Mouse (Mus musculus): ENCODE measurements at regions not wholly inside any gene's neighbourhood (a gene's known extent, or its start where the extent isn't known, plus 50 kb on each side); places are given as distances from the start of the nearest gene placed in this dataset.

- ATAC-seq (replicated peaks; ENCODE audit: low FRiP score, poor library complexity, severe bottlenecking), result no peak
Measured at GRCm38 (mm10) chr2:128331275-128331674, 205.4 kb downstream of the Bcl2l11 start.

DNA sequence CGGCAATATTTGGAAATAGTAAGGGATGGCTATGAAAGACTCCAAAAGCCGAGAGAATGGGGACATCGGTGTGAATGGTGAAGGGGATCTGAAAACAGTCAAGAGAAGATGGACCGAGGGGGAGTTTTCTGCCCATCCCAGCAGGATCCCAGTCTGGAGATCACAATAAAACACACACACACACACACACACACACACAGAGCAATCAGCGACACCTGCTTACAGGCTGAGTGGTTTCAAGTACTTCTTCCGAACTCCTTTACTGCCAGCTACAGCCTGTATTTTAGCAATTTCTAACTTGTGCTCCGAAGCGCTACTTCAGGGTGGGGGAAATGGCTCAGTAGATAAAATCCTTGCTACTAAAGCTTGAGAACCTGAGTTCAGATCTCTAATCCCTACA is 205.8 kb downstream of the Bcl2l11 start:
- ATAC-seq (replicated peaks; ENCODE audit: low FRiP score, poor library complexity, severe bottlenecking), result no peak

DNA sequence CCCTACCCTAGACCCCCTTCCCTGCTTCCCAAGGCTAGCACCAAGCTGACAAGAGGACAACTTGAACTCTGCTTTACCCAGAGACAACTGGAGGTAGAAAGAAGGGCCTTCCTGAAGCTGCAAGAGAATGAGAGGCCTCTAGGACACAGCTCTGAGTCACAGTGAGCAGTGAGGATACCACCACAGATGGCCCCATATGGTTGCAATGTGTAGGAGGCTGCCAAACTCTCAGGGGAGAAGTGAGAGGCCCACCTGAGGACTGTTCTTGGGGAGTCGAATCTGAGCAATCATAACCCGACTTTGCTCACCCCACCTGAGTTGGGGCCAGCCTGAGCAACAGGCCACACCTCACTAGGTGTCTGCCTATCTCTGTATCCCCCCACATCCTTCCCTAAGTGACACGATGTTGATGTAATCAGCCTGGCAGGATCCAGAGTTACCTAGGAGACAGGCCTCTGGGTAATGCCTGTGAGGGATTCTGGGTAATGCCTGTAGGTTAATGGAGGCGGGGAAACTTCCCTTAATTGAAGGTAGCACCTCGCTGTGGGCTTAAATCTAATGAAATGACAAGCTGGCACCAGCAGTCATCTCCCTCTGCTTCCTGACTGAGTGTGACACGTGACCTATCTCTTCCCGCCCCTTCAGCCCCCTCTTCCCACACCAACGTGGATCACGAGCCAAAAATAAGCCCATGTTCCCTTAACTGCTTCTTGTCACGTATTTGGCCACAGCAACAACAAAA is 207.7 kb downstream of the Bcl2l11 start:
- no peak for ATAC-seq (replicated peaks; ENCODE audit: low FRiP score, poor library complexity, severe bottlenecking)

DNA sequence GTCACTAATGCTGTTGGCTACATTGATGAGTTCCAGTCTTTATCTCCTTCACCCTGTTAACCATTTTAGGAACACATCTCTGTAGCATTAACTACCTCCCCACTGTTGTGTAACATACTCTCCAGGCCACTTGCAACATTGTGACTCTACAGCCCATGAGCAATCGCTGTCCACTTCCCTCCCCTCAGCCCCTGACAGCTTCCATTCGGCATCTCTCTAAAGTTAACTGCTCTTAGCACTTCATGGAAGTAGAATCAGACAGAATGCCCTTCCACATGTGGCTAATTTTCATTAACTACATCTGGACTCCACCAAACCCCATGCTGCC is 208.3 kb downstream of the Bcl2l11 start:
- ATAC-seq (replicated peaks; ENCODE audit: low FRiP score, poor library complexity, severe bottlenecking), result no peak

DNA sequence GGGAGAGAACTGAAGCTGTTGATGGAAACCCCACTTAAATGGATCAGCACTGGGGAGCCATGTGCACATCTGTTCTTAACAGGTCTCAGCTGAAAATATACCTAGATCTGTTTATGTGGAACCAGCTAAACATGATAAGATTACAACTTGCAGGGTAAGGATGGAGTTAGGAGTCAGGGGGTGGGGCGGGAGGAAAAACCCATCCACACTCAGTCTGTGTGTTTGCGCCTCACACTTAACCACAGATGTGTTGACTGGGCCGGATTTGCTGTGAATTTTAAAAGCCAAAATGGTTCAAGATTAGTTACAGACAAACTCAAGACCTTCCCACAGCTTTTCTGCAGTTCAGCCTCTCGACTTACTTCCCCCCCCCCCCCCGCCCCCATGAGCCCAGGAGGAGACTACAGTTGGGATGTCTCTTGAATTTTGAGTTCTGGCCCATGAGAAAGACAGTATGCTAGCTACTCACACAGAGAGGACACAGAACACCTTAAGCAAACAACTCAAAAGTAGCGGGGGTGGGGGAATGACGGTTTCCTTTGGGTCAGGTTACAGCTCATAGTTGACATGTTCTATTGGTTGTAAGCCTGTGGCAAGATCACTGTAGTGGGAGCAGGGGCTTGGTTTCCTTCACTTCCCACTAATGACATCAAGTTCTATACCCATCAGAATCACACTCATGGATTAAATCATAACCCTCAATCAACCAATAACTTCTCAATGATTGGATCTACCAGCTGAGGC is 209.1 kb downstream of the Bcl2l11 start:
- ATAC-seq (replicated peaks; ENCODE audit: low FRiP score, poor library complexity, severe bottlenecking), result no peak

- no peak for ATAC-seq (replicated peaks; ENCODE audit: low FRiP score, poor library complexity, severe bottlenecking)
Measured at GRCm38 (mm10) chr2:128337192-128337591, 211.4 kb downstream of the Bcl2l11 start.

DNA sequence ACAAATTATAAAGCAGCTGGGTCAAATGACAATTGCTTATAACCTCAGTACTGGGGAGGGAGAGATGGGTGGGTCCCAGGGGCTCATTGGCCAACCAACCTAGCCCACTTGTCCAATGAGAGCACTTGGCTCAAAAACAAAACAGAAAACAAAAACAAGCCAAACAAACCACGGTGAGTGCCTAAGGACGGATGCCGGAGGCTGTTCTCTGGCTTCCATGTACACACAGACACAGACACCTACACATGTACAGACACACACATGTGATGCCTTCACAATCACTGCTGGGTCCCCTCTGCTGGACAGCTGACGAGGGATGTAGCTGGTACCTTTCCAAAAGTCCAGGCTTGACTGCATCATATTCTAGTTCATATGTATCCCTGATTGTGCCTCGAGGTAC is 212.0 kb downstream of the Bcl2l11 start:
- ATAC-seq (replicated peaks; ENCODE audit: low FRiP score, poor library complexity, severe bottlenecking), result no peak

GRCm38 (mm10) chr2:128338474-128338873 is 212.6 kb downstream of the Bcl2l11 start:
- ATAC-seq (replicated peaks; ENCODE audit: low FRiP score, poor library complexity, severe bottlenecking), result no peak

DNA sequence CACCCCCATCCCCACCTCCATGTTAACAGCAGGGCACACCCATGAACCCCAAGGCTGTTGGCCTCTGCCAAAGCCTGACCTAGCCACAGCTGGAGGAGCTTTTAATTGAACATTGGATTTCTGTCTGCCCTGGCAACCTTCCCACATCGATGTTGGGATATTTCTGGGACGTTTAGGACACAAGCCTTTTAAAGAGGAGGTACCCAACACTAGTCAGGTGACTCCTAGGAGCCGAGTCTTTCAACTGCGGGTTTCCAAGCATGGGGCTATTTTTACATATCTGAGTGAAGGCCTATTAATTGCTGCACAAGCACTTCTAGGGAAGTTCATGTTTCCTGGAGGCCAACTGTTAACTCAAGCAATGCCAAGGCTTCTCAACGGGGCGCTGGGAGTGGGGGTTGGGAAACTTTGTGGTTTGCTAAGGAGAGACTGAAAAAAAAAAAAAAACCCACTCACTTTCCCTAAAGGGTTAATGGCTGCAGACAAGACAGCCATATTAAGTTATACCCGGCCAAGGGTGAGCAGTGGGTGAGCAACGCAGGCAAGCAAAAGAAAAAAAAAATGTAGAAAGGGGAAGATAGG is 213.3 kb downstream of the Bcl2l11 start:
- ATAC-seq (replicated peaks; ENCODE audit: low FRiP score, poor library complexity, severe bottlenecking), result no peak

DNA sequence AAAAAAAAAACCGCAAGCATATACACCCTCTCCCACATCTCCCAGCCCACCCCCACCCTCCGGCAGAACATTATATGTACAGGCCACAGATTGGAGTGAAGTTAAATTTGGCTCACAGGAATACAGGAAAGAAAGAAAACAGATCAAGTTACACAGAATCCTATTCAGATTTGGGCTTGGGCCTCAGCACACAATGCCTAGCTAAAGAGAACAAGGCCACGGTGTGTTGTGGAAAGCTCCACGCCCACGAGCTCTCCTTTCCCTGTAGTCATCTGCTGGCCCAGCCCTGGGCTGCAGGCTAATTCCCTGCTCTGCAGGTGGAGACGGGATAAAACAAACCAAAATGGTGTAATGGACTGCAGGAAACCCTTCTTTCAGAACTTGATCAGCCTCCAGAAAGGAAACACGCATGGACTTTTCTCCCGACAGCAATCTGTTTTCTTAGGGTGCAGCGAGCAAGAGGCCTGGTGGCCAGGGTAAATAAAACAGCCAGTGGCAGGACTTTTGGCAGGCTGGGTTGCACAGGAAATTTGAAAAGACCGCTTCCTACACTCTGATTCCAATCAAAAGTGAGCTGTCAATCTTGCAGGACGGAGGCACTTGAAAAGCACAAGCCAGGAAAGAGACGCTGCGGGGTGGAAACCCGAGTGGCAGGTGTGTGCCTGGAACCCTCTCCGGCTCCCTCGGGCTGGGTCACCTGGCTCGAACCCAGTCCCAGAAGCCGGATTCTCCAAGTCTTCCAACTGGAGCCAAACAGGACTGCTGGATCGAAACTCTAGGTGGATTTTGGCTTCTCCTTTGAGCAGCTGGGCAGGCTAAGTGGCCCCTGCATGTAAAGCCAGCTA is 214.0 kb downstream of the Bcl2l11 start:
- ATAC-seq (replicated peaks; ENCODE audit: low FRiP score, poor library complexity, severe bottlenecking), result no peak

GRCm38 (mm10) chr2:128340631-128341240 is 214.9 kb downstream of the Bcl2l11 start:
- no peak for ATAC-seq (replicated peaks; ENCODE audit: low FRiP score, poor library complexity, severe bottlenecking)

- ATAC-seq (replicated peaks; ENCODE audit: low FRiP score, poor library complexity, severe bottlenecking), result no peak
Measured at GRCm38 (mm10) chr2:128342212-128342611, 216.4 kb downstream of the Bcl2l11 start.

DNA sequence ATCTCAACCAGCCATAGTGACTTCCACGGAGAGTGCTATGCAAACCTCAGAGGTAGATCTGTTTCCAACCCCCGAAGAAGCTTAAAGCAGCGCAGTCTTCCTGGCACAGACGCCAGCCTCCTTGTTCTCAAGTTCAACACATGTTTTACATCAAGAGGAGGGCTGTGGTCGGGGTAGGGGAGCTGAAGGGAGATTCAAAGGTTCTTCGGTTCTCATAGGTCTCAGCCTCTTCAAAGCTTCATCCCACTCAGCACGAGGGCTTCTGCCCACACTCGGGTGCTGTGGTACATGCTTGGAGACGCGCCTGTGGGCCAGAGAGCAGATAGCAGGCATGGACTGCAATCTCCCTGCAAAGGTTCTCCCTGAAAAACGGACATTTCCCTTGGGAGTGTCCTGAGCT is 219.7 kb downstream of the Bcl2l11 start:
- ATAC-seq (replicated peaks; ENCODE audit: low FRiP score, poor library complexity, severe bottlenecking), result no peak

DNA sequence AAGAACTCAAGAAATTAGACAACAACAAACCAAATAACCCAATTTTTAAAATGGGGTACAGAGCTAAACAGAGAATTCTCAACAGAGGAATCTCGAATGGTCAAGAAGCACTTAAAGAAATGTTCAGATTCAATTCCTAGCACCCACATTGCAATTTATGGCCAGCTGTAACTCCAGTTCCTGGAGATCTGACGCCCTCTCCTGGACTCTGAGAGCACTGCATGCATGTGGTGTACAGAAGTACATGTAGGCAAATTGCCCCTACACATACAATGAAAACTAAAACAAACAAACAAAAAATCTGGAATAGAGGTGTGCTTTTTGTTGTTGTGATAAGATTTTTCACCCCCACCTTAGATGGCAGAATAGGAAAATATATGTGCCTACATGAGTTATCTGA is 222.7 kb downstream of the Bcl2l11 start:
- no peak for ATAC-seq (replicated peaks; ENCODE audit: low FRiP score, poor library complexity, severe bottlenecking)

DNA sequence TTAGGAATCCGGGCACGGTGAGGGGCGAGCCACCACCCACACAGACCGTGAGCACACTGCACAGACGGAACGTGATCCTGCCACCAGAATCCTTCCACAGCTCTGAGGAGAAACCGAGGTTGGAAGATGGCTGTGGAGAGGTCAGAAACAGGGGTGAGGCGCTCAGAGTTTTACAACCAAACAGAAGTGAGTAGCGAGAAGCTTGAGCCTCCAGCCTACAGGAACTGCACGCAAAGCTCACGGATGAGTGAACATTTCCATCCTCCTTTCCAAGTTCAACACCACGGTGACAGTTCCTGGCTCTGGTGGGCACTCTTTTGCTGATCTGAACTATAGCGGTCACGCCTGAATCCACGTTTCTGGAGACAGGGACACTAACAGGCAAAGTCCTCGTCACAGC is 225.6 kb downstream of the Bcl2l11 start:
- no peak for ATAC-seq (replicated peaks; ENCODE audit: low FRiP score, poor library complexity, severe bottlenecking)

DNA sequence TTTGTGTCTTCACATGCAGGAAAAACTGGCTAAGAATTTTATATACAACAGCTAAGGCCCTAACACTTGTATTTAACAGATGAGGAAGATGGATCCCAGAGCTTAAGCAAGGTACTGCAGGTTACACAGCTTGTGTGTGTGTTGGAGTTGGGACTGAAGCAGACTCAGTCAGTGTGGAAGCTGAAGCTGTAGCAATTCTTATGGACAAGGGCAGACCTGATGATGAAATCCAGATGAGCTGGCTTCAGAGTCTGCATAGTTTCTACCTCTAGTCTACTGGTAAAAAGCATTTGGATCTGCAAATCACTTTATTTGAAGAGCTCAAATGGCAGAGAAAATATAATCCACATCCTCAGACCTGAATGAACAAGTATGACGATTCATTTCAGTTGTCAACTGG is 226.7 kb downstream of the Bcl2l11 start:
- ATAC-seq (replicated peaks; ENCODE audit: low FRiP score, poor library complexity, severe bottlenecking), result no peak

- ATAC-seq (replicated peaks; ENCODE audit: low FRiP score, poor library complexity, severe bottlenecking), result no peak
Measured at GRCm38 (mm10) chr2:128353457-128353856, 227.6 kb downstream of the Bcl2l11 start.

DNA sequence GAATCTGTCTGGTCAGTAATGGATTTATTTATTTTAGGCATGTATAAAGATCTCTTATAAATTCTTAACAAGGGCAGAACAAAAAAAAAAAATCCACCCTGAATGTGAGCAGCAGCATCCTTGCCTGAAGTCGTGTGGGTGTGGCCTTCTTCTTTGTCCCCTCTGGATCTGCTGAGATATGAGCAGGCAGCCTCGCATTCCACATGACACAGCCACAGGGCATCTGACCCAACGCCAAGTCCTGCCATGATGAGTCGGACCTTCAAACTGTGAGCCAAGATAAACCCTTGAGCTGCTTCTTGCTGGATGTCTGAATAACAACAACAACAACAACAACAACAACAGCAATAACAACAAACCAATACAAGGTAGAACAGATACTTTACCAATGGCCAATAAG is 230.5 kb downstream of the Bcl2l11 start:
- ATAC-seq (replicated peaks; ENCODE audit: low FRiP score, poor library complexity, severe bottlenecking), result no peak

GRCm38 (mm10) chr2:128359106-128359505 is 231.9 kb upstream of the Spdye4c start:
- no peak for ATAC-seq (replicated peaks; ENCODE audit: low FRiP score, poor library complexity, severe bottlenecking)

DNA sequence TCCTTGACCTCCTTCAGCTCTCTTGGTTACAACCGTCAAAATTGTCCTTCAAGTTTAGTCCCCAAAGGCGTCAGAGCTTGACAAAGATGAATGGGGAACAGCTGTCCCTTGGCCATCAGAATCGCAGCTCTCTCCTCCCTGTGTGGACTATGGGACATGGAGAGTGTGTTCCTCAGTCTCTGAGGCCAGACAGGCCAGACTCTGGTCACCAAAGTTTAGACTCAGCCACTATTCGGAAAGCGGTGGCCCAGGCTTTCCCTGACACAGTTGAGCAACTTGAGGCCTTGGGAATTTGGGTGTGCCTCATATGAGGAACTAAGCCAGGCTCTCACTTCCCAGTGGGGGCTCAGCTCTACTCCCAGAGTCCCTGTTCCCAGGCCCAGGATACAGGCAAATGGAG is 230.5 kb upstream of the Spdye4c start:
- ATAC-seq (replicated peaks; ENCODE audit: low FRiP score, poor library complexity, severe bottlenecking), result no peak

Data from erythroblast, adult 5-6 weeks (primary cell).